Mouse (Mus musculus) neural tube, embryonic 11.5 days (tissue): ENCODE measurements around the gene Glis2. TPM values are rescaled to one million over a fixed set of nuclear protein-coding genes. Genes with fewer than 3 reads are reported as not detected.

Experiments
- ATAC-seq: fragments of 200-750 bp; cut with Nextera tagmentation; 2 replicates; pipeline ENCODE4 v1.8.0; 2017; ENCODE audit warnings: moderate number of reproducible peaks, mild to moderate bottlenecking, moderate TSS enrichment, moderate library complexity; ENCODE audit not compliant: insufficient read depth, low FRiP score, low TSS enrichment
- DNase-seq: peaks from one replicate; pipeline ENCODE4 v3.0.0-alpha.2; 2015; ENCODE audit warnings: low spot score
- H3K27ac ChIP-seq: fragments of 300-500 bp; sonication (generic); 2 replicates; pipeline ENCODE4 v1.5.1; 2014; ENCODE audit warnings: low read depth, mild to moderate bottlenecking, low read length
- H3K27me3 ChIP-seq: fragments of 300-500 bp; sonication (generic); 2 replicates; pipeline ENCODE4 v1.6.1; 2014; ENCODE audit warnings: mild to moderate bottlenecking, low read length, mixed read lengths; ENCODE audit not compliant: control insufficient read depth, insufficient read depth
- H3K36me3 ChIP-seq: fragments of 300-500 bp; sonication (generic); 2 replicates; pipeline ENCODE4 v1.6.1; 2014; ENCODE audit warnings: mild to moderate bottlenecking, low read length, moderate library complexity, mixed read lengths; ENCODE audit not compliant: control insufficient read depth, insufficient read depth
- H3K4me1 ChIP-seq: fragments of 300-500 bp; sonication (generic); 2 replicates; pipeline ENCODE4 v1.6.1; 2014; ENCODE audit warnings: low read length, mixed read lengths; ENCODE audit not compliant: control insufficient read depth, insufficient read depth
- H3K4me2 ChIP-seq: fragments of 300-500 bp; sonication (generic); 2 replicates; pipeline ENCODE4 v1.6.1; 2014; ENCODE audit warnings: low read depth, mild to moderate bottlenecking, moderate library complexity
- H3K4me3 ChIP-seq: fragments of 300-500 bp; sonication (generic); 2 replicates; pipeline ENCODE4 v1.5.1; 2014; ENCODE audit warnings: low read depth, low read length
- H3K9ac ChIP-seq: fragments of 300-500 bp; sonication (generic); 2 replicates; pipeline ENCODE4 v1.6.1; 2014; ENCODE audit warnings: mild to moderate bottlenecking, low read length
- H3K9me3 ChIP-seq: fragments of 300-500 bp; sonication (generic); 2 replicates; pipeline ENCODE4 v1.6.1; 2016; ENCODE audit warnings: low read length; ENCODE audit not compliant: control insufficient read depth
- WGBS: fragments of 180-500 bp; shearing (Covaris S2); extraction: QIAGEN DNeasy Blood & Tissue Kit; methylation state at CpG from one replicate; pipeline ENCODE4 v1.1.7; 2014; 5-methylcytosine and 5-hydroxymethylcytosine counted together
- polyA plus RNA-seq: library from polyadenylated mRNA; unstranded; fragments of >200 nt; fragmentation: Nextera tagmentation; extraction: Ambion mirVana; gene quantifications from 2 replicates; pipeline ENCODE4 v1.2.1, GENCODE M21; 2014

Gene Glis2
- polyA plus RNA-seq, 1 experiment from 2014 or later: 37.0 TPM

- Histone ChIP-seq H3K9me3 (no peaks in the 10 kb centered on the region), H3K4me2 (no peak overlapping the region), H3K36me3 (peaks cover 33% of the 10 kb centered on the region), H3K9ac (no peak overlapping the region), H3K27ac (no peak overlapping the region), H3K4me1 (no peaks in the 10 kb centered on the region), H3K4me3 (no peak overlapping the region), H3K27me3 (no peaks in the 10 kb centered on the region)
- ATAC-seq (no peak), DNase-seq (no peak)
- 77% methylated on average over 1 of the region's 1 CpGs for WGBS
These were observed 20.8 kb downstream of the Glis2 start for GRCm38 (mm10) chr16:4615297-4615696.

- no peaks in the 10 kb centered on the region for H3K9me3 ChIP-seq
- DNase-seq (no peak), ATAC-seq (no peak)
- no peak overlapping the region for H3K9ac ChIP-seq
- H3K4me1 ChIP-seq: no peaks in the 10 kb centered on the region
- H3K4me2 ChIP-seq: no peak overlapping the region
- WGBS: 84% methylated on average over 4 of the region's 4 CpGs
- no peak overlapping the region for H3K4me3 ChIP-seq
- H3K27me3 ChIP-seq: no peaks in the 10 kb centered on the region
- H3K36me3 ChIP-seq: peaks cover 28% of the 10 kb centered on the region
- no peak overlapping the region for H3K27ac ChIP-seq
These were observed 22.3 kb downstream of the Glis2 start for GRCm38 (mm10) chr16:4616829-4617228.

GRCm38 (mm10) chr16:4624074-4624473 lies 29.6 kb downstream of the Glis2 start:
- no peak for DNase-seq
- Histone ChIP-seq H3K9me3 (no peaks in the 10 kb centered on the region), H3K27ac (peak overlapping the region; percentile 73), H3K4me3 (peak overlapping the region; percentile 73), H3K4me2 (peak overlapping the region; percentile 75), H3K27me3 (no peaks in the 10 kb centered on the region), H3K4me1 (peaks cover 17% of the 10 kb centered on the region), H3K9ac (peak overlapping the region; percentile 85), H3K36me3 (no peaks in the 10 kb centered on the region)
- 24% methylated on average over 9 of the region's 9 CpGs for WGBS
- ATAC-seq: peak; percentile 10; the same call in 1 of the 2 replicates

GRCm38 (mm10) chr16:4624481-4625110 lies 30.1 kb downstream of the Glis2 start, which contains the start of gene Pam16:
Pam16 (minus strand) TSS chr16:4624988.
- Histone ChIP-seq H3K4me2 (peak within 1 kb of the TSS; percentile 75), H3K36me3 (no peaks in the 10 kb centered on the region), H3K9ac (peak within 1 kb of the TSS; percentile 85), H3K4me1 (peaks cover 17% of the 10 kb centered on the region), H3K27me3 (no peaks in the 10 kb centered on the region), H3K9me3 (no peaks in the 10 kb centered on the region), H3K27ac (peak within 1 kb of the TSS; percentile 73), H3K4me3 (peak within 1 kb of the TSS; percentile 73)
- WGBS: under 1% methylated on average over 56 of the region's 56 CpGs
- peak; percentile 94 for DNase-seq
- peak; percentile 85 for ATAC-seq

- no peak overlapping the region for H3K4me2 ChIP-seq
- peaks cover 17% of the 10 kb centered on the region for H3K4me1 ChIP-seq
- no peaks in the 10 kb centered on the region for H3K27me3 ChIP-seq
- ATAC-seq (no peak), DNase-seq (no peak)
- H3K9ac ChIP-seq: no peak overlapping the region
- WGBS: 90% methylated on average over 6 of the region's 6 CpGs
- no peaks in the 10 kb centered on the region for H3K9me3 ChIP-seq
- H3K27ac ChIP-seq: no peak overlapping the region
- no peaks in the 10 kb centered on the region for H3K36me3 ChIP-seq
- H3K4me3 ChIP-seq: no peak overlapping the region
These were observed 32.6 kb downstream of the Glis2 start for GRCm38 (mm10) chr16:4627105-4627504.

- DNase-seq: no peak
- no peaks in the 10 kb centered on the region for H3K36me3 ChIP-seq
- no peak overlapping the region for H3K4me2 ChIP-seq
- H3K27me3 ChIP-seq: no peaks in the 10 kb centered on the region
- H3K4me1 ChIP-seq: peaks cover 6% of the 10 kb centered on the region
- WGBS: 93% methylated on average over 9 of the region's 9 CpGs
- no peak overlapping the region for H3K9ac ChIP-seq
- H3K4me3 ChIP-seq: no peak overlapping the region
- H3K27ac ChIP-seq: no peak overlapping the region
- ATAC-seq: no peak
- no peaks in the 10 kb centered on the region for H3K9me3 ChIP-seq
These were observed 34.4 kb downstream of the Glis2 start for GRCm38 (mm10) chr16:4628898-4629419.

- 24% methylated on average over 6 of the region's 6 CpGs for WGBS
- no peaks in the 10 kb centered on the region for H3K36me3 ChIP-seq
- DNase-seq: peak; percentile 80
These were observed 35.4 kb downstream of the Glis2 start for GRCm38 (mm10) chr16:4629950-4630349.

GRCm38 (mm10) chr16:4632050-4632449 lies 37.5 kb downstream of the Glis2 start:
- peak; percentile 39 for DNase-seq
- H3K4me3 ChIP-seq: no peak overlapping the region
- no peak; the same call in 1 of the 2 replicates for ATAC-seq
- H3K9me3 ChIP-seq: no peaks in the 10 kb centered on the region
- no peaks in the 10 kb centered on the region for H3K27me3 ChIP-seq
- 53% methylated on average over 7 of the region's 7 CpGs for WGBS
- H3K4me2 ChIP-seq: no peak overlapping the region
- no peak overlapping the region for H3K27ac ChIP-seq
- peaks cover 2% of the 10 kb centered on the region; the same call in 1 of the 2 replicates for H3K36me3 ChIP-seq
- H3K9ac ChIP-seq: no peak overlapping the region
- H3K4me1 ChIP-seq: no peaks in the 10 kb centered on the region

More at GRCm38 (mm10) chr16:4629950-4630349, 35.4 kb downstream of the Glis2 start:
- no peak overlapping the region for H3K4me3 ChIP-seq
- H3K4me2 ChIP-seq: no peak overlapping the region
- H3K9me3 ChIP-seq: no peaks in the 10 kb centered on the region
- H3K4me1 ChIP-seq: peaks cover 3% of the 10 kb centered on the region; the same call in 1 of the 2 replicates
- H3K27ac ChIP-seq: no peak overlapping the region
- no peak overlapping the region for H3K9ac ChIP-seq
- no peaks in the 10 kb centered on the region for H3K27me3 ChIP-seq
- ATAC-seq: peak; percentile 36

GRCm38 (mm10) chr16:4633661-4634060 lies 39.1 kb downstream of the Glis2 start:
- Histone ChIP-seq H3K4me1 (no peaks in the 10 kb centered on the region), H3K27ac (no peak overlapping the region), H3K9me3 (no peaks in the 10 kb centered on the region), H3K36me3 (peaks cover 2% of the 10 kb centered on the region; the same call in 1 of the 2 replicates), H3K4me2 (no peak overlapping the region), H3K4me3 (no peak overlapping the region), H3K9ac (no peak overlapping the region), H3K27me3 (no peaks in the 10 kb centered on the region)
- ATAC-seq: no peak
- DNase-seq: no peak
- WGBS: 98% methylated on average over 3 of the region's 3 CpGs
